Mouse (Mus musculus) CD4-positive, CD25-positive, alpha-beta regulatory T cell, adult 4 months (primary cell): ENCODE data around the gene Marveld3. TPM values are rescaled to one million over a fixed set of nuclear protein-coding genes. Genes with fewer than 3 reads are reported as not detected.

ENCODE experiments used
- ATAC-seq: one replicate; pipeline ENCODE4 v1.8.0; 2017
- polyA plus RNA-seq, 2 experiments: library from polyadenylated mRNA; unstranded; fragments of 100-300 nt; shearing (Covaris generic); gene quantifications; one replicate each; pipeline ENCODE4 v1.2.1; 2017

The Marveld3 gene
- polyA plus RNA-seq, 2 experiments from 2014 or later = not detected

GRCm38 (mm10) chr8:109902379-109902778, 59.6 kb downstream of the Marveld3 start:
- ATAC-seq = no peak

Other genes starting within 250 kb of the Marveld3 start
- 1 to 10 TPM; 2.3 to 3.8 TPM for gene Atxn1l, start 224.5 kb downstream of the Marveld3 start, polyA plus RNA-seq
- gene Ap1g1, start 183.6 kb downstream of the Marveld3 start, polyA plus RNA-seq = 10 to 100 TPM; 32.7 to 34.3 TPM
- 1 to 10 TPM in 1 of 2 experiments, under 1 TPM in 1; 0.84 to 1.0 TPM for gene Phlpp2, start 93.7 kb downstream of the Marveld3 start, polyA plus RNA-seq
- not detected for gene Tat, start 28.2 kb upstream of the Marveld3 start, polyA plus RNA-seq
- gene Chst4, start 77.5 kb upstream of the Marveld3 start, polyA plus RNA-seq = not detected
- gene Zfp612, start 117.5 kb upstream of the Marveld3 start, polyA plus RNA-seq = 1 to 10 TPM; 2.3 to 4.1 TPM
- gene Gm21964, start 139.0 kb upstream of the Marveld3 start, polyA plus RNA-seq = not detected
- not detected for gene Gm17720, start 140.6 kb upstream of the Marveld3 start, polyA plus RNA-seq
- not detected for gene Calb2, start 206.0 kb upstream of the Marveld3 start, polyA plus RNA-seq